Mouse (Mus musculus) frontal cortex, postnatal 36 days (tissue): ENCODE results near the gene Hpse2.

Experiments
- DNase-seq, 2 experiments: peaks; one replicate each; pipeline ENCODE4 v3.0.0; 2022; ENCODE audit warnings: low spot score in 2 of 2

Gene Hpse2

DNA sequence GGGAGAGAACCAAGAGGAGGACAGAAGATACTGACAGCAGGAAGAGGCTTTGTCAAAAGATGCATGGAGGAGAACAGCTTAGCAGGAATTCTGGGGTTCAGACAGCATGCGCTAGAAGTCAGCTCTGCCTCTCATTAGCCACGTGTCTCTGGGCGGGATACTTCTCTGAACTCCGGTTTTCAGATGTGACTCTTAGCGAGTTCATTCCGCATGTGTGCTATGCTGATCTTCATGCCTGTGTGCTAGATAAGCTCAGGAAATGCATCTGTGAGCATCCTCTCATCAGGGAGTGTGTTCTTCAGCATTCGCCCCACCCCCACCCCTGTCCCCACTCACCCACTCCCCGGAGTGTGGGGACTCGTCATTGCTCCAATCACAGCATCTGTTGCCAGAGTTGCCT is 650.4 kb downstream of the Hpse2 start:
- no peak for DNase-seq
